ENCODE assay signal across 14 mouse cellular contexts in the genomic region with DNA sequence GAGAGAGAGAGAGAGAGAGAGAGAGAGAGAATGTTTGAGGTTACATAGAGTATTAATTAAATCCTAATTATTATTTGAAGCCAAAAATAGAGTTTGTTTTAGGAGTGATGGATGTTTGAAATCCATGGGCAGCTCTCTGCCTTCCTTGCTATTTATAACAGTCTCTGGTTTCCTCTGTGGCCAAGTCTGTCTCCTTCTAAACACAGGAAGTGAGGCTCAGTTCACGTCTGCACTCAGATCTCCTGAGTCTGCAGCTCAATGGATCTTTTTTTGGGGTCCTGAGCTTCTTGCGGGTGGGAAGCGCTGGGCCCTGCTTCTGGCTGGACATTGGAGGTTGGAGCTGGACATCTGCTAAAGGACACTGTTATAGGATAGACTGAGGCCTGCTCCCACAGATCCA. TPM values are rescaled to one million over a fixed set of nuclear protein-coding genes. Genes with fewer than 3 reads are reported as not detected.
DNase-seq lines count a peak whose midpoint lies in the region; ATAC-seq lines count a peak whose summit lies in the region.
"Had no signal": no experiment of that assay in that cellular context is flagged by ENCODE, and none has a peak within 500 bp of the region (broad histone marks: within the 10 kb centered on the region; RNA-seq: fewer than 3 reads in every experiment).

No protein-coding gene starts in this region.

- no peak overlapping the region for H3K4me2 ChIP-seq in kidney, embryonic 14.5 days (replicated peaks; ENCODE audit: low read depth, low read length)
- H3K4me2 ChIP-seq in intestine, embryonic 16.5 days (ENCODE audit: low read depth, low read length), result no peak overlapping the region
- H3K4me2 ChIP-seq: midbrain, embryonic 13.5 days had no signal

- WGBS in kidney, embryonic 14.5 days, result 42% methylated on average over 3 of the region's 3 CpGs
- 48% methylated on average over 3 of the region's 3 CpGs for WGBS in intestine, embryonic 16.5 days

- H3K4me1 ChIP-seq in kidney, embryonic 14.5 days (ENCODE audit: control insufficient read depth, insufficient read depth, low read length), result peaks cover 33% of the 10 kb centered on the region
- peaks cover 53% of the 10 kb centered on the region for H3K4me1 ChIP-seq in intestine, embryonic 16.5 days (ENCODE audit: control insufficient read depth, insufficient read depth, low read length)

- H3K36me3 ChIP-seq in kidney, embryonic 14.5 days (ENCODE audit: control insufficient read depth, insufficient read depth, low read length), result no peaks in the 10 kb centered on the region
- H3K36me3 ChIP-seq in intestine, embryonic 16.5 days (ENCODE audit: control insufficient read depth, insufficient read depth, low read length), result no peaks in the 10 kb centered on the region
- H3K36me3 ChIP-seq: midbrain, embryonic 13.5 days had no signal

- no peak overlapping the region for H3K9ac ChIP-seq in kidney, embryonic 14.5 days (ENCODE audit: low read depth, low read length)
- no peak overlapping the region for H3K9ac ChIP-seq in intestine, embryonic 16.5 days (ENCODE audit: low read depth, low read length)
- H3K9ac ChIP-seq: forebrain, postnatal 0 days; midbrain, embryonic 13.5 days had no signal

- DNase-seq in kidney, adult 8-10 months, result no peak
- DNase-seq in thymus, postnatal 0 days (ENCODE audit: low spot score), result peak; percentile 57
- no peak for DNase-seq in thymus, postnatal 10 days (ENCODE audit: low spot score in 2 of 2)
- peak; percentile 37 for DNase-seq in thymus, postnatal 4 days
- DNase-seq in ovary, postnatal 36 days (ENCODE audit: low spot score), result no peak
- no peak for DNase-seq in layer of hippocampus, adult 18-20 months (ENCODE audit: low spot score in 2 of 2)
- DNase-seq: adrenal gland, postnatal 10 days; cerebellum, adult 9-10 months; forebrain, postnatal 0 days; retina, postnatal 1 day had no signal

- no peaks in the 10 kb centered on the region for H3K9me3 ChIP-seq in kidney, embryonic 14.5 days (ENCODE audit: control insufficient read depth, low read length)
- H3K9me3 ChIP-seq in intestine, embryonic 16.5 days (ENCODE audit: control insufficient read depth, low read length), result no peaks in the 10 kb centered on the region
- H3K9me3 ChIP-seq: midbrain, embryonic 13.5 days had no signal

- H3K27ac ChIP-seq in kidney, embryonic 14.5 days (ENCODE audit: low read depth, low read length), result peak overlapping the region; percentile 79; the same call in 1 of the 2 replicates
- peak overlapping the region; percentile 70 for H3K27ac ChIP-seq in intestine, embryonic 16.5 days (ENCODE audit: low read length)
- H3K27ac ChIP-seq: midbrain, embryonic 13.5 days had no signal

- ATAC-seq in kidney, embryonic 14.5 days (ENCODE audit: low FRiP score, low TSS enrichment), result no peak
- no peak for ATAC-seq in intestine, embryonic 16.5 days
- ATAC-seq: forebrain, postnatal 0 days; hindbrain, embryonic 16.5 days; midbrain, embryonic 13.5 days had no signal

- H3K27me3 ChIP-seq in kidney, embryonic 14.5 days (ENCODE audit: control insufficient read depth, insufficient read depth, low read length), result peaks cover 1% of the 10 kb centered on the region; the same call in 1 of the 2 replicates
- no peaks in the 10 kb centered on the region for H3K27me3 ChIP-seq in intestine, embryonic 16.5 days (replicated peaks; ENCODE audit: control insufficient read depth, insufficient read depth, low read length)

- H3K4me3 ChIP-seq in kidney, embryonic 14.5 days (ENCODE audit: low read length), result no peak overlapping the region
- no peak overlapping the region for H3K4me3 ChIP-seq in intestine, embryonic 16.5 days (ENCODE audit: low read length)
- H3K4me3 ChIP-seq: midbrain, embryonic 13.5 days had no signal

RNA-seq across cellular contexts. Expression of gene Kif21b, which starts 3.3 kb away (rescaled TPM):
- polyA plus RNA-seq in kidney, embryonic 14.5 days (2014; fragmentation: Nextera tagmentation; extraction: Ambion mirVana), result 3.2 and 3.3 TPM in 2 replicates
- polyA plus RNA-seq in thymus, postnatal 0 days (2015; fragmentation: Nextera tagmentation; extraction: Ambion mirVana), result 14.8 and 20.3 TPM in 2 replicates
- 4.3 and 4.8 TPM in 2 replicates for polyA plus RNA-seq in intestine, embryonic 16.5 days (2015; fragmentation: Nextera tagmentation; extraction: Ambion mirVana)
- total RNA-seq in layer of hippocampus, adult 18-20 months (2021), result 10 to 100 TPM; 31.7 to 31.9 TPM

Comparison
In these comparisons a context has a peak if more than half of its experiments do, and no peak if none do; other contexts are left out.
1. DNase-seq: peak in thymus, postnatal 0 days (single experiment) and thymus, postnatal 4 days (single experiment); none in kidney, adult 8-10 months (0 of 2), thymus, postnatal 10 days (0 of 2), ovary, postnatal 36 days (single experiment) and layer of hippocampus, adult 18-20 months (0 of 2).